Mouse (Mus musculus): ENCODE data around the gene Ecm1.

The Ecm1 gene

GRCm38 (mm10) chr3:95739353-95740104 is at the start of gene Ecm1:
Gene Ecm1, minus strand, starts transcription at chr3:95739569.
- no peak for DNase-seq (ENCODE audit: low spot score in 2 of 2)

GRCm38 (mm10) chr3:95785501-95785900 is 46.1 kb upstream of the Ecm1 start:
- no peak for DNase-seq (ENCODE audit: low spot score in 2 of 2)

- DNase-seq (ENCODE audit: low spot score in 2 of 2) = no peak
Measured at GRCm38 (mm10) chr3:95771985-95772384, 32.6 kb upstream of the Ecm1 start.

DNA sequence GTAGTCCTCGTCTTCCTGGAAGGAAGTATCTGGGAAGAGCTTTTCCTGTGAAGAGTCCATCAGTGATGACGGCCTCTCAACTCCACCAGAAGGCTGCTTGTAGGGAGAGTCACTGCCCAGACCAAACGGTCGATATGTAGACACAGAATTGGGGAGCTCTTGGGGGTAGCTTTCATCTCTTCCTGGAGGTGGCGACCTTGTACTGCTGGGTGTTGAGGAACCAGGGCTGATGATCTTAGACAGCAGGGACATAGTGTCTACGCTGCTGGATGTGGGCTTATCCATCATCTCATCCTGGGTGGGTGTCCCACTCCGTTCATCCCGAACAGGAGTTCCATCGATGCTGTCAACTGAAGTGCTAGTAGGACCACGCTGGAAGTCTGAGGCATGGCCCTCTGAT is 26.2 kb upstream of the Ecm1 start:
- no peak for DNase-seq (ENCODE audit: low spot score in 2 of 2)

DNA sequence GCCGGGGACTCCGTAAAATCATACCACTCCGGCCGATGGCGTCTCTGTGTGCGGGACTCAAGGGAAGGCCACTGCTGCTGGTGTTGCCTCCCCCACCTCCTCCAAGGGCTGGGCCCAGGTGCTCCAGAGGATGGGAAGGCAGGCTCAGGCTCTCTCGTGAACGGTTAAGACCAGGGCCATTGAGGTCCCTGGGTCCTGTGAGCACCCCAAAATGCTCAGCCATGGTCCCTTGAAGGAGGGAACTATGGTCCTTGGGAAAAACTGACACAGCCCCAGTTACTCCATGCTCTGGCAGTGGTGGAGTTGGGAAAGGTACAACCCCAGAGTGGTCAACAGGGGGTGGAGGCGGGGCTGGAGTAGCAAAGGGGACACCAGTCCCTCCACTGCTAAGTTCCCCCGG is 24.4 kb upstream of the Ecm1 start:
- DNase-seq (ENCODE audit: low spot score in 2 of 2) = no peak

GRCm38 (mm10) chr3:95762961-95763360 is 23.6 kb upstream of the Ecm1 start:
- no peak for DNase-seq (ENCODE audit: low spot score in 2 of 2)

- no peak for DNase-seq (ENCODE audit: low spot score in 2 of 2)
Measured at GRCm38 (mm10) chr3:95761771-95762170, 22.4 kb upstream of the Ecm1 start.

DNA sequence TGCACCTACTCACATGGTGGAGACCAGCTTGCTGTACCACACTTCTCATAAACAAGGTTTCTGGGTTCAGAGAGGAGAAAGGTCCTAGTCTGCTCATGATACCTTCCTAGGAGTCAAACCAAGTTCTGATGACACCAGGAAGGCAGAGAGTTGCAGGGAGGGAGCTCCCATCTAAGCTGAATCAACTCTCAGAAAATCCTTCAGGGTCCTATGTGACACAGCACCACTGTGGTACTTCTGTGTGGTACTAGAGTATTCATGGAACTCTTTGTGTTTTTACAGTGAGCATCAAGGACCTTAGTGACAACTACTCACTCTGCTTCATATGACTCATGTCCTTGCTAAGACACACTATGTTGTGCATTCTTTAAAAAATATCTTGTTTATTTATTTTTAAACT is 21.3 kb upstream of the Ecm1 start:
- no peak for DNase-seq (ENCODE audit: low spot score in 2 of 2)

GRCm38 (mm10) chr3:95760106-95760505 is 20.7 kb upstream of the Ecm1 start, which contains the start of gene Tars2:
Gene Tars2, minus strand, starts transcription at chr3:95760206.
- no peak for DNase-seq (ENCODE audit: low spot score in 2 of 2)

- no peak for DNase-seq (ENCODE audit: low spot score in 2 of 2)
Measured at GRCm38 (mm10) chr3:95758467-95759218, 19.3 kb upstream of the Ecm1 start.

DNA sequence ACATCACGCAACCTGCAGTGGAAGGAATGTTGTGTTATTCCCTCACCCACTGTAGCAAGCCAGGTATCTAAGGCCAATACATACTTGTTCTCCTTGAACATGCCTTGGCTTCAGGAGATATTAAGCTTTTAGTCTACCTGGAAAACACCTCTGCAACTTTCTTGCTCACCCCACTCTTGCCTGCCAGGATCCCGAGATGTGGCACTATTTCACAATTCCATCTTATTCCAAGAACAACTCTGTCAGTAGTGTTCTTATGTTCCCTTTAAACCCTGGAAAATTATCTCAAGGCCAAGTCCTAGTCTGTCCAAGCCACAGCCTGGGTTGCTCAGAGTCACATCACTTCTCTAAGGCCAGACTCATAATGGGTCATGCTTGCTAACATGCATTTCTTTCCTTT is 17.4 kb upstream of the Ecm1 start:
- DNase-seq (ENCODE audit: low spot score in 2 of 2) = no peak

DNA sequence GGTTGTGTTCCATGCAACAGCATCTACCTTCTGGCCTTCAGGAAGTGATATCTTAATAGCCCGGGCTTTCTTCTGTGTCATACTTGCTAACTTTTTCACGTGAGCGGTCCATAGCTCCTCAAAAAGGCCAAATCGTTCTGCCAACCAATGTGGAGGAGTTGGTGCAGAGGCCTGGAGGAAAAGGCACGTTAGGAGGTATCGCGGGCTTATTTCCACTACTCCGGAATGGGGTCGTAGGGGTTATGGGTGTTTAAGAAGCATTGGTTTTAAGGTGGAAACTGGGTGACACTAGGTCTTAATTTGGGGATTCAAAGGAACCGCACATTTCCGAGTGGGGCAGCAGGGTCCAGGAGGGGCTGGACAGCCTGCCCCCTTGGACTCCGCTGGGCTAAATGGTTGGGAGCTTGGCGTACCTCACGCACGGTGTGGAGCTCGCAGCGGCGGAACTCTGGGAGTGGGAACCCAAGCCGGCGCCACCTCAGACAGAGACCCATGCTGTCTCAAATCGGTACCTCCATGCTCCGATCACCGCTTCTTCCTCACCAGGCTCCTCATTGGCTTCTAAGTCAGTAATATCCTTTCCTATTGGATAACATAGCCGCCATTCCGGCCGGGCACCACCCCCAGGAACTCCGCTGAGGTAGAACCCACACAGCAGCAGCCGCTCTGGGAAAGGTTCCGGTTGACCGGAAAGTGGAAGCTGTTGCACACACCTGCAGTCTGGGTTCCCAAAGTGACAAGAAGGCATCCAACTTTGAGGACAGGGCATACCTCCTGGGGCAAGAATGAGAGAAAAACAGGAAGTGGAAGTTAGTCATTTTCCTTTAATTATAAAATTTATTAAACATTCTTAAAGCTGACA is 15.2 kb upstream of the Ecm1 start:
- peak; percentile 93 to 96 for DNase-seq (ENCODE audit: low spot score in 2 of 2)

GRCm38 (mm10) chr3:95752935-95753334 is 13.6 kb upstream of the Ecm1 start:
- no peak for DNase-seq (ENCODE audit: low spot score in 2 of 2)

- DNase-seq (ENCODE audit: low spot score in 2 of 2) = no peak
Measured at GRCm38 (mm10) chr3:95740406-95740805, 1.0 kb upstream of the Ecm1 start.

DNA sequence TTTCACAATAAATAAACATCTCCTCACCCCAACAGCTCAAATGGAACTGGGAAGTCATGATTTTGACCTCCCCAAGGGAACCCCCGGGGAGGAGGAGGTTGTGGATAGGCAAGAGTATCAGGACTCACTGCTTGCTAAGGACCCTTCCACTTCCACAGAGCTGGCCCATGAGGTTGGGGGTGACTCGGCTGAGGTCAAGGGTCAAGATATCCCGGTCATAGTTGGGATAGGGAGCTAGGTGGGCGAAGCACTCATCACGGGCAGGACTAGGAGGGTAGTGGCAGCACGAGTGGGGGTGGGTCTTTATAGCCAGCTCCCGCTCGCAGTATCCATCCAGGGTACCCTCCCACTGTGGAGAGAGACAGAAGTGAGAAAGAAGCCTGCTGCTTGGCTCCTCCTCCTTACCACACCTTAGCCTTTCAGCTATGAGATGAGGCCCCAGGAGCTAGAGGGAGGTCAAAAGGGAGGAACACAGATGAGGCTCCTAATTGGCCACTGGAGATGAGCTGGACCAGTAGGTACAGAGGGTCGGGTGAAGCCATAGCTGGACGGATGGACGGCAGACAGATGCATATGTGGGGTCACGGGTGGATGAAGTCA is 4.2 kb downstream of the Ecm1 start:
- DNase-seq (ENCODE audit: low spot score in 2 of 2) = no peak

GRCm38 (mm10) chr3:95734092-95734702 is 5.2 kb downstream of the Ecm1 start:
- no peak for DNase-seq (ENCODE audit: low spot score in 2 of 2)

DNA sequence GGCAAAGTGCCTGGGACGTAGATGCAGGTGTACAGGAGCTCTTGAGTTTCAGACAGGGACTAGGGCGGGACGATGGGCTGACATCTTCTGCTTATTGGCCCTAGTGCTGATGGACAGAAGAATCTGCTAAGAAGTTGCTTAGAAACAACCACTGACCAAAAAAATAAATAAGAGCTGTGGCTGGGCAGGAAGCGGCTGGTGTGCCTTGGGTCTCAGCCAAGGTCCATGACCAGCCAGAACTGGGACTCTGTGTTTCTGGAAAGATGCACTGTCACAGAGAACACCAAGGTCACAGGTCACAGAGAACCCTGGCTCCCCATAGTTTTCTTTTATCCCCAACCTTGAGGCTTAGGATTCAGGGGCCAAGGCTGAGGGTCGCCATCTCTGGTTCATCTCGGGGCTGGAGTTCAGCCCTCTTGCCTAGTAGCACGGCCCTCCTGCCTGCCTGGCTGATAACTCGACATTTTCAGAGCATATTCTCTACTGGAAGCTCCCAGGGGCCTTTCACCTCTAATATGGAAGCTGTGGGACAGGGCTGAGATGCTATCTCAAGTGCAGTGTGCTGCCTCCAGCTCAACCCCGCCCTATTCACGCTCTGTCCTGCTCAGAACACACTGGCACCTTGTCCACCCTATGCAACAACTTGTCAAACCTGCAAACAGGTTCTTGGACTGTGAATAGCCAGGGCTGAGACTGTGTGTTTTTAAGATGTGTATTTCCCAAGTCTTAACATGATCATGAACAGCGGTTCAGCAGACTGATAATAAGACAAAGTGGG is 6.4 kb downstream of the Ecm1 start:
- DNase-seq (ENCODE audit: low spot score in 2 of 2) = no peak

DNA sequence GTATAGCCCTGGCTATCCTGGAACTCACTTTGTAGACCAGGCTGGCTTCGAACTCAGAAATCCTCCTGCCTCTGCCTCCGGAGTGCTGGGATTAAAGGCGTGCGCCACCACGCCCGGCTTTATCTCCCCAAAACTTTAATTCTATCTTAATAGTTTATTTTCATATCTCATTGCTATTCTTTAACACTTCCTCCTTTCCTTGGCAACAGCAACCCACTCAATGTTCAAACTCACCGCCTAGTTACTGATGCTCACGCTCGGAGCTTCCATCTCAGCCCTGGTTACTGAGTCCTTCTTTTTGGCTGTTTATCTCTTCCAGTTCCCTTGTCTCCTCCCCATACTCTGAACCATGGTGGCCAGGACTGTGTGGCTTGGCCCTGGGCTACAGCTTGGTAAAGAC is 7.1 kb downstream of the Ecm1 start:
- DNase-seq (ENCODE audit: low spot score in 2 of 2) = no peak

- no peak for DNase-seq (ENCODE audit: low spot score in 2 of 2)
Measured at GRCm38 (mm10) chr3:95731802-95732201, 7.6 kb downstream of the Ecm1 start.

DNA sequence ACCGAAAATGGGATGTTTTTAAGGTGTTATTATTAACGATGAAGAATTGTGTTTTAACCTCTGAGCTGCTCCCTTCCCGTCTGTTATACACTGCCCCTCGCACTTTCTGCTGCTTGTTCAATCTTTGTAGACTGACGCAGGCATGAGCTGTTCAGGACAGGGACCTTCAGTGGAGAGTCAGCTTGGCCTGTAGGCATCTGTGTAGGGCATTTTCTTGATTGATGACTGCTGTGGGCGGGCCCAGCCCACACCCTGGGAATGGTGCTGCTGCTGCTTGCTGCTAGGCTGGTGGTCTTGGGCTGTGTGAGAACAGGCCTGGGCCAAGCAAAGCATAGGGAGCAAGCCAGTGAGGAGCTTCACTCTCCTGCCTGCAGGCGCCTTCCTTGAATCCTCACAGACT is 8.9 kb downstream of the Ecm1 start:
- DNase-seq (ENCODE audit: low spot score in 2 of 2) = no peak

GRCm38 (mm10) chr3:95728906-95729305 is 10.5 kb downstream of the Ecm1 start:
- no peak for DNase-seq (ENCODE audit: low spot score in 2 of 2)
